Mouse (Mus musculus): ENCODE data around the gene Agbl5. TPM values are rescaled to one million over a fixed set of nuclear protein-coding genes. Genes with fewer than 3 reads are reported as not detected.
A peak's percentile ranks its signal among the peaks of the same experiment; 100 is the strongest.

Agbl5 gene
- polyA plus RNA-seq, 1 experiment from 2014 or later = 17.4 TPM

DNA sequence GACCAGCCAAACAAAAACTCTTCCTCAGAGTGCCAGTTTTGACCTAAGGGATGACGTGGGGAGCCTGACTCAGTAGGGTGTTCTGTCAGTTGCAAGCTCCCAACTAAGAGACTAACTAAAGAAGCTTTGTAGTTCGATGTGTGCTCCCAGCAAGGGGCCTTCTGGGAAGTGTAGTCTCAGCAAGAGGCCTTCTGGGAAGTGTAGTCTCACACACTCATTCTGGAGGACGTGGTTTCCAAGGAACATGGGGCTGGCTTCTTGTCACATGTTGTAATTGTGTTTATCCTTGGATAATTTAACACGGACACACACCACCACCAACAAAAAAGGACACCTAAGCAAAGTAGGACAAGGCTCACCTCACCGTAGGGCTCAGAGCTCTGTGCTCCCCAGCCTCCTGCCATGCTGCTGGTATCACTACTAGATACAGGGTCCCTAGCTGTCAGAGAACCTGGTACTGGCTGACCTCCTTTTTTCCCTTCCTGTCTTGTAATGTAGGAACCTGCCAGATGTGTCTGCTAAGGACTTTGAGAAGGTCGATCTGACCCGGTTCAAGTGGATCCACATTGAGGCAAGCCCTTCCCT, 39.5 kb downstream of the Agbl5 start:
- WGBS = 43% methylated on average over 7 of the region's 7 CpGs
- no peaks in the 10 kb centered on the region for H3K36me3 ChIP-seq
- peaks cover 7% of the 10 kb centered on the region; the same call in 1 of the 2 replicates for H3K4me1 ChIP-seq
- H3K27me3 ChIP-seq (ENCODE audit: low read depth, poor library complexity, severe bottlenecking) = peaks cover 21% of the 10 kb centered on the region
- no peak overlapping the region for H3K27ac ChIP-seq (replicated peaks)
- H3K4me3 ChIP-seq = peak overlapping the region; percentile 31; the same call in 1 of the 2 replicates
- no peaks in the 10 kb centered on the region for H3K9me3 ChIP-seq (replicated peaks)
- no peak for DNase-seq (ENCODE audit: low spot score)

DNA sequence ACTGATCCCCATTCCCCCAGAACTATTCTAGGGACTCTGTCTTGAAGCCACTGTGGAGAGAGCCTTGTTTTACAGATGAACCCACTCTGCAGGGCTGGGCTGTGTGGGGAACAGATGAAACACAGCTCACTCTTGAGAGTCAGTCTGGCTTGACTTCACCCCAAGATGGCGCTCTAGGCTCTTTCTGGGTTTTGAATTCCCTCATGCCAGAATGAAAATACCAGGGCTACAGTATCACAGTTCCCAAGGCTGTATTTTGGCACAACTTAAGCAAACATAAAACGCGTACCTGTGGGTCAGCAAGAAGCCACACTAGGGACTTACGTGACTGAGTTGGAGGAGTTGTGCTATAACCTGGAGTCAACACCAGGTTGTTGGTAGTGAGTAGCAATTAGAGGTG, 41.6 kb downstream of the Agbl5 start:
- H3K27ac ChIP-seq (replicated peaks) = no peak overlapping the region
- H3K4me1 ChIP-seq = 0 out of 2 replicates have a peak, but pooled peaks cover 6% of the 10 kb centered on the region
- no peaks in the 10 kb centered on the region for H3K36me3 ChIP-seq
- no peak overlapping the region for H3K4me3 ChIP-seq
- DNase-seq (ENCODE audit: low spot score) = peak; percentile 48
- H3K9me3 ChIP-seq (replicated peaks) = no peaks in the 10 kb centered on the region
- 47% methylated on average over 4 of the region's 4 CpGs for WGBS
- peaks cover 3% of the 10 kb centered on the region; the same call in 1 of the 2 replicates for H3K27me3 ChIP-seq (ENCODE audit: low read depth, poor library complexity, severe bottlenecking)

DNA sequence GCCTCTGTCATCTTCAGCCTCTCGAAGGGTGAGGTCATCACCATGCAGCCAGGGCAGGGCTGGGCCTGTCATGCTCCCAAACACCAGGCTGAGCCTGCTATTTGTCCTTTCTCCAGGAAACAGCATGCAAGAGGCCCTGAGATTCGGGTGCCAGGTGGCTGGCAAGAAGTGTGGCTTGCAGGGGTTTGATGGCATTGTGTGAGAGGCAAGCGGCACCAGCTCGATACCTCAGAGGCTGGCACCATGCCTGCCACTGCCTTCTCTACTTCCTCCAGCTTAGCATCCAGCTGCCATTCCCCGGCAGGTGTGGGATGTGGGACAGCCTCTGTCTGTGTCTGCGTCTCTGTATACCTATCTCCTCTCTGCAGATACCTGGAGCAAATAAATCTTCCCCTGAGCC, 42.4 kb downstream of the Agbl5 start:
- H3K27ac ChIP-seq (replicated peaks) = no peak overlapping the region
- H3K4me1 ChIP-seq = 0 out of 2 replicates have a peak, but pooled peaks cover 6% of the 10 kb centered on the region
- no peaks in the 10 kb centered on the region for H3K27me3 ChIP-seq (ENCODE audit: low read depth, poor library complexity, severe bottlenecking)
- no peak for DNase-seq (ENCODE audit: low spot score)
- H3K9me3 ChIP-seq (replicated peaks) = no peaks in the 10 kb centered on the region
- no peaks in the 10 kb centered on the region for H3K36me3 ChIP-seq
- WGBS = 92% methylated on average over 6 of the region's 6 CpGs
- H3K4me3 ChIP-seq = no peak overlapping the region

DNA sequence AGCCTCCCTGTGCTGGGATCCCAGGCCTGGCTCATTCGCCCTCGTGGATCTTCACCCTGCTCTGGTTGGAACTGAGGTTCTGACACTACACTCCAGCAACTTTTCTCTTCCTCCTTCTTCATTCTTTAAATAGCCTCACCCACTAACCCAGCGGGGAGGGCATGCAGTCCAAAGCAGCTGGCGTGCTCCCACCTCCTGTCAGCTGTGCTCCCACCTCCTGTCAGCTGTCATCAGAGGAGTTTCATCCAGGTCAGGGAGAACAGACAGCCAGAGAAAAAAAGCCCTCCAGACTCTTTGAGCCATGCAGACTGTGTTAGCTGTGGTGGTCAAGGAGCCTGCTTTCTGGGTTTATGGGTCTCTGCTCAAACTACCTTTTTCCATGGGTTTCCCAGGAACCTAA, 42.9 kb downstream of the Agbl5 start:
- Histone ChIP-seq H3K27ac (replicated peaks) (no peak overlapping the region), H3K4me3 (no peak overlapping the region), H3K4me1 (0 out of 2 replicates have a peak, but pooled peaks cover 6% of the 10 kb centered on the region), H3K9me3 (replicated peaks) (no peaks in the 10 kb centered on the region), H3K27me3 (ENCODE audit: low read depth, poor library complexity, severe bottlenecking) (no peaks in the 10 kb centered on the region), H3K36me3 (no peaks in the 10 kb centered on the region)
- no peak for DNase-seq (ENCODE audit: low spot score)
- WGBS = 89% methylated on average over 4 of the region's 4 CpGs

DNA sequence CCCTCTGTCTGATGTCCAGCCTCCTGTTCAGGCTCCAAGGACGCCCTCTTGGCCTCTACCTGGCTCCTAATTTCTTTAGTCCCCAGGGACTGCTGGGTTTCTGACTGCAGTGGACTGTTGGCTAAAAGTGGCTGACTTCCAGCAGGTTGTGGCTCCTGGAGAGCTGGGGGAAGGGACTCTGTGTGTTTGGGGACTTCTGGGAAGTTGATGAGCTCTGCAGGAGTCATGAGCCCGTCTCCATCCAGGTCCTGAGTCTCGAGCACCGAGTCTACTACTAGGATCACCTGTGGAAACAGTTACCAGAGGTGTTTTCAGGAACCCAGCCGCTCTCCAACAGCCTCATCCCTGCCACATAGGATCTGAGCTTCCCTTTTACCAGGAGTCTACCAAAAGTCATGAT, 45.2 kb downstream of the Agbl5 start:
- no peak for DNase-seq (ENCODE audit: low spot score)
- Histone ChIP-seq H3K36me3 (no peaks in the 10 kb centered on the region), H3K4me3 (no peak overlapping the region), H3K27me3 (ENCODE audit: low read depth, poor library complexity, severe bottlenecking) (no peaks in the 10 kb centered on the region), H3K9me3 (replicated peaks) (no peaks in the 10 kb centered on the region), H3K4me1 (no peaks in the 10 kb centered on the region), H3K27ac (replicated peaks) (no peak overlapping the region)
- 68% methylated on average over 5 of the region's 5 CpGs for WGBS

DNA sequence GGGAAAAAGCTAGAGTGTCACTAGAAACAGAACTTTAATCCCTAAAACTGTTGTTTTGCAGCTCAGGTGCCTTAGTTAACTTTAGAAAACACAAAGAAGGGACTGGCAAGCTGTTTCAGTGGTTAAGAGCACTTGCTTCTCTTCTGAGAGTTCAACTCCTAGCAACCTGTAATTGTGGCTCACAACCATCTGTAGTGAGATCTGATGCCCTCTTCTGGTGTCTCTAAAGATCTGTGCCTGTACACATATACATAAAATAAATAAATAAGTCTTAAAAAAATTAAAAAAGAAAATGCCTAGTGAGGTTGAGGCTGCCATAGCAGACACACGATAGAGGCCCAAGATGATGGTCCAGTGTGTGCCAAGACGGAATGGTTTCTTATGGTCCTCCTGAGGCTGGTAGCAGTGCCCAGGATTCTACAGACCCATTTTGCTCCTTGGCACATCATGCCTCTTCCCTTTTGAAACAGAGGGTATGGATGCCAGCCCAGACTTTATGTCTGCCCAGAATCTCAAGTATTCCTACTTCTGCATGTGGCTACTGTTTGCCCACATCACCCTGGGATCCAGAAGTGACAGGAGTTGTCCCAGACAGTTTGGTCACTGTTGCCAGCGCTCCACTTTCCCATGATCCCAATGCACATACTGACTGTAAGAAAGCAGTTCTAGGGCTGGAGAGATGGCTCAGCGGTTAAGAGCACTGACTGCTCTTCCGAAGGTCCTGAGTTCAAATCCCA, 46.4 kb downstream of the Agbl5 start:
- 86% methylated on average over 5 of the region's 5 CpGs for WGBS
- H3K4me3 ChIP-seq = no peak overlapping the region
- H3K27ac ChIP-seq (replicated peaks) = no peak overlapping the region
- H3K9me3 ChIP-seq (replicated peaks) = no peaks in the 10 kb centered on the region
- no peaks in the 10 kb centered on the region for H3K27me3 ChIP-seq (ENCODE audit: low read depth, poor library complexity, severe bottlenecking)
- no peaks in the 10 kb centered on the region for H3K4me1 ChIP-seq
- H3K36me3 ChIP-seq = no peaks in the 10 kb centered on the region
- DNase-seq (ENCODE audit: low spot score) = no peak

DNA sequence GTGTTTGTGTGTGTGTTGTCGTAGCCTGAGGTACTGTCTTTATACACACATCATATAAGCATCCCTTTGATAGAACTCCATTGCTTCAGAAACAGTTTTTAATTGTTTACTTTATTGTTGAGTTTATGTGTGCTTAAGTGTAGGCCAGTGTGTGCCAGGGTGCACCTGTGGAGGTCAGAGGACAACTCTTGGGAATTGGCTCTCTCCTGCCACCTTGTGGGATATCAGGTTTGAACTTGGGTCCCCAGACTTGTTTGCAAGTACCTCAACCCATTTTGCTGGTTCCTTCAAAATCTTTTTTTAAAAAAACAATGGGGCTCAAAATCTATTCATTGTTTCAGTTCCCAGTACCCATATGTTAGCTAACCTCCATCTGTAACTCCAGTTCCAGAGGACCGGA, 54.5 kb downstream of the Agbl5 start:
- H3K36me3 ChIP-seq = no peaks in the 10 kb centered on the region
- H3K4me3 ChIP-seq = no peak overlapping the region
- 91% methylated on average over 2 of the region's 2 CpGs for WGBS
- no peaks in the 10 kb centered on the region for H3K9me3 ChIP-seq (replicated peaks)
- peaks cover 13% of the 10 kb centered on the region for H3K4me1 ChIP-seq
- no peak for DNase-seq (ENCODE audit: low spot score)
- peaks cover 39% of the 10 kb centered on the region for H3K27me3 ChIP-seq (ENCODE audit: low read depth, poor library complexity, severe bottlenecking)
- no peak overlapping the region for H3K27ac ChIP-seq (replicated peaks)

DNA sequence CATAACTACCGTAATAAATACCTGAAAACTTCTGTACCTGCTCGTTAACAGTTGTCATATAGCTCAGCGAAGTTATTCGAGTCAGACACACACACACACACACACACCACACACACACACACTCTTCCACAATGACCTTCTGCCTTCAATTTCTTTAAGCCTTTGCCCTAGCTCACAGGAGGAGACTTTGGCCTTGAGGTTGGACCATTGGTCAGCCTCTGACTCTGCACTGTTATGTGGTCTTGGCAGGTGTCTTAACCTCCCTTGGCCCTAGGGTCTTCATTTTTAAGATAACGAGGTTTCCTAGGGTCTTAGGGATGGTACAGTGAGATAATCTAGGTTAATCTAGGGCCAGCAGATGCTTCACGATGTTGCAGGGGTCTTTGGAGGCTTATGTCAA, 55.9 kb downstream of the Agbl5 start:
- Histone ChIP-seq H3K36me3 (no peaks in the 10 kb centered on the region), H3K4me3 (0 out of 2 replicates have a peak overlapping the region, but pooled peaks have one; percentile 64), H3K27me3 (ENCODE audit: low read depth, poor library complexity, severe bottlenecking) (peaks cover 51% of the 10 kb centered on the region), H3K4me1 (peaks cover 20% of the 10 kb centered on the region), H3K9me3 (replicated peaks) (no peaks in the 10 kb centered on the region), H3K27ac (replicated peaks) (no peak overlapping the region)
- 90% methylated on average over 6 of the region's 6 CpGs for WGBS
- no peak for DNase-seq (ENCODE audit: low spot score)

DNA sequence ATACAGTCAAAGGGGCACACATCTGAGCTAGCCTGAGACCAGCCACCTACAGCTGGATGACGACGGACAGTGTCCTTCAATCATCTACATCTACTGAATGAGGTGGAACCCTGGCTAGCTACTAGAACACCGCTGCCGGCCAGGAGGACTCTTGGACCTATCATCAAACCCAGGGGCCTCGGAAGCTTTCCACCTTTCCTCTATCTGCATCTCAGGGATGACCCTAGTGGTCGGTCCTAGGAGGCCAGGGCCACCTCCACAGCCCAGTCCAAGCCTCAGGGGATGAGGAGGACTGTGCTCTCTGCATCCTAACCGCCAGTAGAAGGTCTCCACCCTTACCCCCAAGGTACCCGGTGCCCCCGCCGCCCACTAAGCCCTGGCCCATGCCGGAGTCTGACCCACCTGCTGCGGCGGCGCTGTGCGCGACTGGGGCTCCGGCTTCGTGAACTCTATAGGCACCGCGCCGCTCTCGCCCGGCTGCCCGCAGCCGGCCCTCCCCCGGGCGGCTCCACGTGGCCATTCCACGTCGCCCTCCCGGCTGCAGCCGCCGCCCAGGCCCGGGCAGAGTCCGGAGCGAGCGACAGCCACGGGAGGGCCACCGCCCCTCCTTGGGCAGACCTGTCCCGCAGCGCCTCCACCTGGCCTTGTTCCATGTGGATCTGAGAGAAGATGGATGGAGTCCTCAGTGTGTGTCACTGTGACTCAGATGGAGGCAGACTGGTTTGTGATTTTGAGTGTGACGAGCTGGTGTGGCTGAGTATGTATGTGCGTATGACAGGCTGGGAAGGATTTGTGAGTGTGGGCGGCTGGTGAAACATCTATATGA, 56.7 kb downstream of the Agbl5 start, which contains the start of gene Cgref1:
Gene Cgref1, minus strand, starts transcription at position 636 of the 826 bp plus-strand sequence.
- H3K4me3 ChIP-seq = peak within 1 kb of the TSS; percentile 64
- WGBS = 5% methylated on average over 44 of the region's 44 CpGs
- no peaks in the 10 kb centered on the region for H3K36me3 ChIP-seq
- H3K27ac ChIP-seq (replicated peaks) = peak within 1 kb of the TSS; percentile 81
- peak; percentile 60 for DNase-seq (ENCODE audit: low spot score)
- peaks cover 28% of the 10 kb centered on the region for H3K4me1 ChIP-seq
- H3K9me3 ChIP-seq (replicated peaks) = no peaks in the 10 kb centered on the region
- H3K27me3 ChIP-seq (ENCODE audit: low read depth, poor library complexity, severe bottlenecking) = peaks cover 51% of the 10 kb centered on the region

DNA sequence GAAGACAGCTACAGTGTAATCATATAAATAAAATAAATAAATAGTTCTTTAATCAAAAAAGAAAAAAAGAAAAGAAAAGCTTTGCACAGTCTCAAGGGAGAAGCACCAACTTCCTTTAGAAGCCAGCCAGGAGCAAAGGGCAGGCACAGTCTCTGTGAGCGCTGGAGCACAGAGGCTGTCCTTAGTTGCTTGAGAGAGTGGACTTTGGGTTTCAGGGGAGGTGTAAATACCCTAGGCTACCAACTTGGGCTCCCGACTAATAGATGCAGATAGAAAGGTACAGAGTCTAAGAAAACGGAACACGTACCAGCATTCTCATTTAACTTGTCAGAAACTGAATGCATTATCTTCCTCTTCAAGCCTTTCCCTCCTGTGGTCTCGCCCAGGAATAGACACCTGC, 60.1 kb downstream of the Agbl5 start:
- H3K4me3 ChIP-seq = no peak overlapping the region
- H3K27ac ChIP-seq (replicated peaks) = no peak overlapping the region
- peaks cover 51% of the 10 kb centered on the region for H3K27me3 ChIP-seq (ENCODE audit: low read depth, poor library complexity, severe bottlenecking)
- H3K9me3 ChIP-seq (replicated peaks) = no peaks in the 10 kb centered on the region
- DNase-seq (ENCODE audit: low spot score) = no peak
- H3K36me3 ChIP-seq = peaks cover 21% of the 10 kb centered on the region
- H3K4me1 ChIP-seq = peaks cover 36% of the 10 kb centered on the region
- WGBS = 74% methylated on average over 5 of the region's 5 CpGs

DNA sequence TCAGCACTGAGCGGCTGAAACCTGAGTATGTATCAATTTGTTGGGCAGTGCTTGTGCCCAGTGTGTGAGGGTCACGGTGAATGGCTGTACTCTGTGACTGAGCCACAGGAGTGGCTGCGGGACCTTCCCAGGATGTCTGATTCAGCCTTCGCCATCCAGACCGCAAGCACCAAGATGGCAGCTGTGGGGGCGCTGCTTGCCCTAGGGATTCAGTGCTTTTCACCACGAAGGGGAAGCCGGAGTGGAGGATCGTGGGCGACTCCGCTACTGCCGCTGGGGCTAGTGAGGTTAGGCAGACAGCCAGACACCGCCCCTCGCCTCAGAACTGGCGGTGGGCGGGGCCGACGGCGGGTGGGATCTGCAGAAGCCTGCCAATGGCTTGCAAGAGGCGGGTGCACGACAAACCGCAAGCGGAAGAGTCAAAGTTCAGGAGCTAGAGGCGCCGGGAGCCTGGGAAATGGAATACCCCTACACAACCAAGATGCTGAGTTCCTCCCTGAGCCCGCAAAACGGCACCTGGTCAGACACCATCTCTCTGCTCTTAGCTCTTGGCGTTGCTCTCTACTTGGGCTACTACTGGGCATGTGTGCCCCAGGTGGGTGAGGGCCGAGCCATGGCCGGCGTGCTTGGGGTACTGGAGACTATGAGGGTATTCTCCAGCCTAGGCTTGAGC, 61.3 kb downstream of the Agbl5 start:
- peaks cover 33% of the 10 kb centered on the region for H3K36me3 ChIP-seq
- DNase-seq (ENCODE audit: low spot score) = peak; percentile 94
- peak overlapping the region; percentile 81 for H3K27ac ChIP-seq (replicated peaks)
- under 1% methylated on average over 31 of the region's 31 CpGs for WGBS
- H3K27me3 ChIP-seq (ENCODE audit: low read depth, poor library complexity, severe bottlenecking) = peaks cover 43% of the 10 kb centered on the region
- H3K4me1 ChIP-seq = peaks cover 32% of the 10 kb centered on the region
- no peaks in the 10 kb centered on the region for H3K9me3 ChIP-seq (replicated peaks)
- H3K4me3 ChIP-seq = peak overlapping the region; percentile 59

DNA sequence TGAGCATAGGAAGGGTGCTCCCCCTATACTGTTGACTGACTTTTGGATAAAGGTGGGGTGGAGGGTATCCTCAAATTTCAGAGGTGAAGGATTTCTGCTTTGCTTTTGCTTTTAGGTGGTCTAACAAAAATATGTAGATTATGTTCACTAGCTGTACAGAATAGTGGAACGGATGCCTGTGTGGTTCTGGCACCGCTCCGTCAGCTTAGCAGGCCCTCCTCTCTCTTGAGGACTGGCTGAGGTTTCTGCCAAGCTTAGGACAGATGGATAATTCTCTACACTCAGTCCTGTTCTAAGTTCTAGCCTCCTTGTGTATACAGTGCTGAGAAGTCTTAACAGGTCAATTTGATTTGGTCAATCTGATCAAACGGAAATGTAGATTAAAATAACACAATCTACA, 62.0 kb downstream of the Agbl5 start:
- peaks cover 25% of the 10 kb centered on the region for H3K4me1 ChIP-seq
- 72% methylated on average over 4 of the region's 4 CpGs for WGBS
- H3K4me3 ChIP-seq = peak overlapping the region; percentile 59
- no peaks in the 10 kb centered on the region for H3K9me3 ChIP-seq (replicated peaks)
- H3K36me3 ChIP-seq = peaks cover 40% of the 10 kb centered on the region
- peaks cover 36% of the 10 kb centered on the region for H3K27me3 ChIP-seq (ENCODE audit: low read depth, poor library complexity, severe bottlenecking)
- H3K27ac ChIP-seq (replicated peaks) = no peak overlapping the region
- no peak for DNase-seq (ENCODE audit: low spot score)
